Mouse (Mus musculus) forebrain, postnatal 0 days (tissue): Measurements from ENCODE around the gene Hrh2. TPM values are rescaled to one million over a fixed set of nuclear protein-coding genes. Genes with fewer than 3 reads are reported as not detected.

Experiments used
- ATAC-seq: fragments of 200-750 bp; cut with Nextera tagmentation; 2 replicates; pipeline ENCODE4 v1.8.0; 2017; ENCODE audit warnings: mild to moderate bottlenecking, moderate library complexity
- DNase-seq: peaks from one replicate; pipeline ENCODE4 v3.0.0-alpha.2; 2015
- H3K27ac ChIP-seq: fragments of 300-500 bp; sonication (generic); 2 replicates; pipeline ENCODE4 v1.5.1; 2014; ENCODE audit warnings: low read depth, mild to moderate bottlenecking, antibody characterized with exemption, low read length, moderate library complexity, mixed read lengths
- H3K27me3 ChIP-seq: fragments of 300-500 bp; sonication (generic); 2 replicates; pipeline ENCODE4 v1.6.1; 2014; ENCODE audit warnings: mild to moderate bottlenecking, low read length, mixed read lengths; ENCODE audit not compliant: insufficient read depth
- H3K36me3 ChIP-seq: fragments of 300-500 bp; sonication (generic); 2 replicates; pipeline ENCODE4 v1.6.1; 2014; ENCODE audit warnings: mild to moderate bottlenecking, moderate library complexity; ENCODE audit not compliant: insufficient read depth
- H3K4me1 ChIP-seq: fragments of 300-500 bp; sonication (generic); 2 replicates; pipeline ENCODE4 v1.6.1; 2014; ENCODE audit warnings: antibody characterized with exemption; ENCODE audit not compliant: insufficient read depth
- H3K4me2 ChIP-seq: fragments of 300-500 bp; sonication (generic); 2 replicates; pipeline ENCODE4 v1.6.1; 2014; ENCODE audit warnings: low read depth, mild to moderate bottlenecking, moderate library complexity
- H3K4me3 ChIP-seq: fragments of 300-500 bp; sonication (generic); 2 replicates; pipeline ENCODE4 v1.5.1; 2014; ENCODE audit warnings: low read depth, low read length, mixed read lengths
- H3K9ac ChIP-seq: fragments of 300-500 bp; sonication (generic); 2 replicates; pipeline ENCODE4 v1.6.1; 2014; ENCODE audit warnings: mild to moderate bottlenecking
- H3K9me3 ChIP-seq: fragments of 300-500 bp; sonication (generic); 2 replicates; pipeline ENCODE4 v1.6.1; 2016; ENCODE audit warnings: low read length
- CTCF ChIP-seq: sonication (generic); IDR thresholded peaks from 2 replicates; pipeline ENCODE4 v1.5.1; 2016; ENCODE audit warnings: antibody characterized with exemption, control low read depth, low read depth
- WGBS: fragments of 180-500 bp; shearing (Covaris S2); extraction: QIAGEN DNeasy Blood & Tissue Kit; methylation state at CpG from one replicate; pipeline ENCODE4 v1.1.7; 2014; 5-methylcytosine and 5-hydroxymethylcytosine counted together
- polyA plus RNA-seq: library from polyadenylated mRNA; unstranded; fragments of >200 nt; fragmentation: Nextera tagmentation; extraction: Ambion mirVana; gene quantifications from 2 replicates; pipeline ENCODE4 v1.2.1, GENCODE M21; 2015
- total RNA-seq: library from RNA; depleted of rRNA; stranded (reverse); fragments of >200 nt; gene quantifications from 2 replicates; pipeline ENCODE4 v1.2.3, GENCODE M21; 2014

Hrh2 gene
- total and polyA plus RNA-seq, 2 experiments from 2014 or later = 1.3 to 2.5 TPM

DNA sequence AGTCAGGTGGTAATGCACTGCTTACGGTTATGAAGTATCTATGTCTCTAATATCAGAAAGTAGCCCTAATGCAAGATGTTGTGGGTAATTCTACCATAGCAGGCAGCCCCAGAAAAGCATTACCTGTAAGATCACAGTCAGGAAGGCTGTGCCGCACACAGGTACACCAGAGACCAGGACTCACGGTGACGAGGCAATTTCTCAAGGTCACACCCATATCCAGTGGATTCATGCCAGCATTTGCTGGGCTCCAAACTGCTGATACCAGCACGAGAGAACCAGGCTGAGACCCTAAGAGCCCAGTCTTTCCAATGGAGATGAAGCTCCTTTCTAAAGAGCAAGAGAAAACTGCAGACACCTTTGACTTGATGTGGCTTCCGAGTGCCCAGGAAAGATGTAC lies 10.6 kb upstream of the Hrh2 start:
- Histone ChIP-seq H3K27ac (no peak overlapping the region), H3K4me1 (no peaks in the 10 kb centered on the region), H3K36me3 (no peaks in the 10 kb centered on the region), H3K27me3 (no peaks in the 10 kb centered on the region), H3K4me2 (no peak overlapping the region), H3K4me3 (no peak overlapping the region), H3K9ac (no peak overlapping the region), H3K9me3 (no peaks in the 10 kb centered on the region)
- no peak for TF ChIP-seq CTCF
- DNase-seq (no peak), ATAC-seq (no peak)
- WGBS = 87% methylated on average over 6 of the region's 6 CpGs

DNA sequence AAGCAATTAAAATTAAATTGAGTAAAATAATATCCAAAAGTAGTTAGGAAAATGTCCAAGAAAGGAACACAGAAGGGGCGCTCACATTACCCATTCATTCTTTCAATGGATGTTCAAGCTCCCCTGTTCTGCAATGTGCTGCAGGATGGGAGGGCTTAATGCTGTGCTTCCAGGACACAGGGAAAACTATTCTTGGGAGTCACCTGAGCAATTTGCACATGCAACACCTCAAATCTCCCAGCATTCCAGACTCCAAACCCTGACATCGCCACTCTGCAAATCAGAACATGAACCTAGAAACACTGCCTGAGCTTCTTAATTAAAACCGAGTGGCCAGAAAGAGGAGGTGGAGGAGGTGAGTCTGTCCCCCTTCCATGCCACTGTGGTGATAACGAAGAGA lies 10.0 kb upstream of the Hrh2 start:
- Histone ChIP-seq H3K27ac (no peak overlapping the region), H3K36me3 (no peaks in the 10 kb centered on the region), H3K4me1 (no peaks in the 10 kb centered on the region), H3K9ac (no peak overlapping the region), H3K4me3 (no peak overlapping the region), H3K27me3 (no peaks in the 10 kb centered on the region), H3K4me2 (no peak overlapping the region), H3K9me3 (no peaks in the 10 kb centered on the region)
- no peak for ATAC-seq
- no peak for DNase-seq
- WGBS = 85% methylated on average over 4 of the region's 4 CpGs
- no peak for TF ChIP-seq CTCF

DNA sequence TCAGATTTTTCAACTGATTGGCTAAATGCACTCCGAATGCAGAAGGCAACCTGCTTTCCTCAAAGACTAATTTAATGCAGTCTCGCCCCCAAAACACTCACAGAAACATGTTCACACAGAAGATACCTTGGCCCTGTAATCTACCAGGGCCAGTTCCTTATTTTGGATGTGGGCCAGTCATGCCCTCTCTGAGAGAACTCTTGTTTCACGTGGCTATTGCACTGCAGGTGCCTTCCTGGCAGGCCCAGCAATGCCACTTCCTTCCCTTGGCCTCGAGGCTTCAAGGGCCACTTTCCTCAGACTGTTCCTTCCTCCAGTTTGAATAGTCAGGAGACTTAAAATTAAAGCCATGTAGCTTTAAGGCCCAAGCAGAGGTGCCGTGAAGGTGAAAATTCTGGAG lies 5.5 kb upstream of the Hrh2 start:
- Histone ChIP-seq H3K9me3 (no peaks in the 10 kb centered on the region), H3K4me2 (no peak overlapping the region), H3K27ac (no peak overlapping the region), H3K36me3 (no peaks in the 10 kb centered on the region), H3K27me3 (no peaks in the 10 kb centered on the region), H3K4me3 (no peak overlapping the region), H3K9ac (no peak overlapping the region), H3K4me1 (no peaks in the 10 kb centered on the region)
- 76% methylated on average over 5 of the region's 5 CpGs for WGBS
- DNase-seq (no peak), ATAC-seq (no peak)
- TF ChIP-seq CTCF = no peak

DNA sequence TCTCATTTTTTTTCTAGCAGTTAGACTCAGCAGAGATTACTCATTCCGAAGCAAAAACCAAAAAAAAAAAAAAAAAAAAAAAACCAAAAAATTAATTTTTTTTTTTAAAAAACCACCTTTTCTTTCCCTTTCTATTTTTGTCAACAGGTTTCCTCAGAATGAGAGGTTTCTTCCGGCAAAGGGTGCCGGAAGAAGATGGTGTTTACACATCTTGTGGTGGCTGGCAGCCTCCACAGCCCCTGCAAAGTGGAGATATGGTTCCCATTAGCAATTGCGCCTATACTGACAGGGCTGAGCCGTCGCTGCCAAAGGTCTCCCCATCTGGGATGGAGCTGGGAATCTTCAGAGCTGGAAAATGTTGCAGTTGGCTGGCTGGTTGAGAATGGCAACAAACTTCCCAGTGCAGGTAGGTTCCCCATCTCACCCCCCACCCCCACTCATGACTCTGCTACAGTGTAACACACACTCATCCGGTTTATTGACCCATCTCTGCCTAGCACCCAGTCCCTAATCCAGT lies 3.7 kb upstream of the Hrh2 start:
- H3K4me3 ChIP-seq = no peak overlapping the region
- no peaks in the 10 kb centered on the region for H3K4me1 ChIP-seq
- no peak for TF ChIP-seq CTCF
- no peak overlapping the region for H3K9ac ChIP-seq
- no peak overlapping the region for H3K27ac ChIP-seq
- H3K9me3 ChIP-seq = no peaks in the 10 kb centered on the region
- no peaks in the 10 kb centered on the region for H3K36me3 ChIP-seq
- WGBS = 87% methylated on average over 7 of the region's 7 CpGs
- ATAC-seq (no peak), DNase-seq (no peak)
- no peak overlapping the region for H3K4me2 ChIP-seq
- H3K27me3 ChIP-seq = peaks cover 2% of the 10 kb centered on the region; the same call in 1 of the 2 replicates

DNA sequence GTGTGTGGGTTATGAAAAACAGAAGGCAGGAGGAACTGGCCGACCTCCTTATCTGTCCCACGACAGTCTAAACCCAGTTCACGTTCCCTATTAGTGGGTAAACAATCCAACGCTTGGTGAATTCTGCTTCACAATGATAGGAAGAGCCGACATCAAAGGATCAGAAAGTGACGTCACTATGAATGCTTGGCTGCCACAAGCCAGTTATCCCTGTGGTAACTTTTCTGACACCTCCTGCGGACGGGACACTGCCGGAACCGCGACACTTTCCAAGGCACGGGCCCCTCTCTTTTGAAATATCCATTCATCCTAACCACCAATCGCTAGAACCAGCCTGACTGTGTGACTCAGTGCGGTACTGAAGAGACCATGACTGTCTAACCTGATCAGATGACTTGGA lies 2.0 kb upstream of the Hrh2 start:
- no peak overlapping the region for H3K27ac ChIP-seq
- DNase-seq (no peak), ATAC-seq (no peak)
- H3K9ac ChIP-seq = no peak overlapping the region
- H3K9me3 ChIP-seq = no peaks in the 10 kb centered on the region
- no peak for TF ChIP-seq CTCF
- H3K4me1 ChIP-seq = no peaks in the 10 kb centered on the region
- H3K4me2 ChIP-seq = no peak overlapping the region
- peaks cover 7% of the 10 kb centered on the region; the same call in 1 of the 2 replicates for H3K27me3 ChIP-seq
- WGBS = 83% methylated on average over 14 of the region's 14 CpGs
- H3K4me3 ChIP-seq = no peak overlapping the region
- H3K36me3 ChIP-seq = no peaks in the 10 kb centered on the region

DNA sequence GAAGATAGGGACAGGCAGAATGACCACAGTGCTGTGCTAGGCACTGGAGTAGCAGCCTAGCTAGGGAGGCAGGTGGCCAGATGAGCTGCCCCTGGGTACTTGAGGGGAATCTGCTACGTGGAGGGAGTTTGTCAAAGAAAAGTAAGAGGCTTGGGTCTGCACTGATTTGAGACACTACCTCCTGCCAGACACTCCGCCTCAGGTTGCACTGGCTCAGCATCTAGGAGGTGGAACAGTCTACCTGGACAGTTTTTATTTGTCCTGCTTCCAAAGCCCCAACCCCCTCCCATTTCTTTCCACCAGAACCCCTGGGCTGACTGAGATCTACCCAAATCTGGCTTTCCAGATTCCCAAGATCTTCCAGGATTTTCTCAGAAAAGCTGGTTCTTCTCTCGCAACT lies 748 bp upstream of the Hrh2 start:
- DNase-seq = no peak
- ATAC-seq = no peak
- Histone ChIP-seq H3K27ac (no peak overlapping the region), H3K36me3 (no peaks in the 10 kb centered on the region), H3K27me3 (peaks cover 7% of the 10 kb centered on the region; the same call in 1 of the 2 replicates), H3K9me3 (no peaks in the 10 kb centered on the region), H3K9ac (no peak overlapping the region), H3K4me3 (no peak overlapping the region), H3K4me2 (no peak overlapping the region), H3K4me1 (no peaks in the 10 kb centered on the region)
- no peak for TF ChIP-seq CTCF
- WGBS = 89% methylated on average over 3 of the region's 3 CpGs

DNA sequence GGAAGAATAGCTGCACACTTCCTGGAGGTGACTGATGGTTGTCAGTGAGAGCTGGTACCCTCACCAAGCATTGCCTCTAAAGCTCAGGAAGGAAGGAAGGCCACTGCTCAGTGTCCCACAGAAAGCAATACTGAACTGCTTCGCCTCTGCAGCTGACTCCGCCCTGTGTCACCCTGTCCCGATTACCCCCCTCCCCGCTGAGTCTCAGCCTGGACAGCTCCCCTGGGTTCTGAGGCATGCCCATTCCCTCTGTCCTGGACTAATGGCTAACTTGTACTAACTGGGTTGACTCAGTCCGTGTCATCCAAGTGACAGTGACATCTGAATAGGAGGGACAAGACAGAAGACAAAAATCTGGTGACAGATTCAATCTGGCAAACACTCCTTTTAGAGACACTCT lies 1.7 kb downstream of the Hrh2 start:
- ATAC-seq (no peak), DNase-seq (no peak)
- no peaks in the 10 kb centered on the region for H3K9me3 ChIP-seq
- 65% methylated on average over 5 of the region's 5 CpGs for WGBS
- no peaks in the 10 kb centered on the region for H3K4me1 ChIP-seq
- H3K27ac ChIP-seq = no peak overlapping the region
- no peak overlapping the region for H3K4me2 ChIP-seq
- H3K4me3 ChIP-seq = no peak overlapping the region
- no peaks in the 10 kb centered on the region for H3K36me3 ChIP-seq
- H3K9ac ChIP-seq = no peak overlapping the region
- no peak for TF ChIP-seq CTCF
- H3K27me3 ChIP-seq = peaks cover 7% of the 10 kb centered on the region; the same call in 1 of the 2 replicates
